Mouse (Mus musculus): ENCODE results near the gene Mast4. TPM values are rescaled to one million over a fixed set of nuclear protein-coding genes. Genes with fewer than 3 reads are reported as not detected.
A peak's percentile ranks its signal among the peaks of the same experiment; 100 is the strongest.

The Mast4 gene
- total RNA-seq, 4 experiments from 2014 or later = 50.1 to 60.0 (median 54.7) TPM

DNA sequence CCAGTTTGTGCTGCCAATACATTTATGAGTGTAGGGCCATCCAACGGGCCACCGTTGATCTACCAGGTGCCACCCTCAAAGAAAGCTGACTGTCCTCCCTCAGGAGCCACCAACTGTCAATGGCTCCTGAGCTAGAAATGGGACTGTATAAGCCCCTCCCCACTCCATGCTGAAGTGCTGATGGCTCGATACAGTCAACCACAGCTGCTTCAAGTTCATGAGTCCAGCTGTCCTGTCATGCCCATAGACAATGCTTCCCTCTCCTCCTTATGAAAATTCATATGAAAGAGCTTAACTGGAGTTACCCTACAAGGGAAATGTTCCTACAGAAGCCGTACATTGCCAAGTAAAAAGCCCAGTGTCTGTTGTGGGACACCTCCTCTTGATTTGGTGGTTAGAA is 93.2 kb downstream of the Mast4 start:
- no peak for DNase-seq (ENCODE audit: low spot score in 2 of 2)

DNA sequence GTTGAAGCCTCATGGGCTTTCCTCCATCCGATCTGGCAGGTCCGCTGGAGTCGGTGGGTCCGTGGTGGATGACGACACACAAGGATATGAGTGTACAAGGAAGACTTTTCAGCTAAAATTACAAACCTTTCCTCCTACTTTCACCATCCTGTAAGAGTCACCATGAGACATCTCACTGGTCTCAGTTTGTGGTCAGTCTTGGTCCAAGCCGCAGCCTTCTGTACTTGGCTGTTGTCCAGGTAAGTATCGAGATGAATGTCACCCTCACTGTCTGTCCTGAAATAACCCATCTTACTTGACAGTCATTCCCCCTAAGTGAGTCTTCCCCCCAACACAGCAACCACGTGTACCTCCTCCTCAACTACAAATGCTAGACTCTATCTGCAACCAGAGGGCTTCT is 94.6 kb downstream of the Mast4 start:
- no peak for DNase-seq (ENCODE audit: low spot score in 2 of 2)

- no peak for DNase-seq (ENCODE audit: low spot score in 2 of 2)
Measured at GRCm38 (mm10) chr13:103238034-103238705, 96.1 kb downstream of the Mast4 start.

GRCm38 (mm10) chr13:103232171-103232570 is 102.1 kb downstream of the Mast4 start:
- no peak for DNase-seq (ENCODE audit: low spot score in 2 of 2)

DNA sequence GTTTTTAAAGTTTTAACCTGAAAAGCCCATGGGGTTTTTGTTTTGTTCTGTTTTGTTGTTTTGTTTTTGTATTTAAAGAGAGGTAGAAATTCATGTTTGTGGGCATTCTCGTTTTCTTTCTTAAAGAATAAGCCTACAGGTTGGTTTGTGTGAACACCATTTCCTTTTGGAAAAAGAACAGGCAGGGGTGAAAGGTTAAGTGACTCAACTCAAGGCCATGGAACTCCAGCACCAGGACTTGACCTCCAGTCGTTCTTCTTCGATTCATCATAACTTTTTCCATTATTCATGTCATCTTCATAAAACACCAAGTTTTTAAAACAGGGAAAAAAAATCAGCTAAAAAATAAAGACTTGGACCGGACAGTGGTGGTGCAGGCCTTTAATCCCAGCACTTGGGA is 105.2 kb downstream of the Mast4 start:
- DNase-seq (ENCODE audit: low spot score in 2 of 2) = no peak

DNA sequence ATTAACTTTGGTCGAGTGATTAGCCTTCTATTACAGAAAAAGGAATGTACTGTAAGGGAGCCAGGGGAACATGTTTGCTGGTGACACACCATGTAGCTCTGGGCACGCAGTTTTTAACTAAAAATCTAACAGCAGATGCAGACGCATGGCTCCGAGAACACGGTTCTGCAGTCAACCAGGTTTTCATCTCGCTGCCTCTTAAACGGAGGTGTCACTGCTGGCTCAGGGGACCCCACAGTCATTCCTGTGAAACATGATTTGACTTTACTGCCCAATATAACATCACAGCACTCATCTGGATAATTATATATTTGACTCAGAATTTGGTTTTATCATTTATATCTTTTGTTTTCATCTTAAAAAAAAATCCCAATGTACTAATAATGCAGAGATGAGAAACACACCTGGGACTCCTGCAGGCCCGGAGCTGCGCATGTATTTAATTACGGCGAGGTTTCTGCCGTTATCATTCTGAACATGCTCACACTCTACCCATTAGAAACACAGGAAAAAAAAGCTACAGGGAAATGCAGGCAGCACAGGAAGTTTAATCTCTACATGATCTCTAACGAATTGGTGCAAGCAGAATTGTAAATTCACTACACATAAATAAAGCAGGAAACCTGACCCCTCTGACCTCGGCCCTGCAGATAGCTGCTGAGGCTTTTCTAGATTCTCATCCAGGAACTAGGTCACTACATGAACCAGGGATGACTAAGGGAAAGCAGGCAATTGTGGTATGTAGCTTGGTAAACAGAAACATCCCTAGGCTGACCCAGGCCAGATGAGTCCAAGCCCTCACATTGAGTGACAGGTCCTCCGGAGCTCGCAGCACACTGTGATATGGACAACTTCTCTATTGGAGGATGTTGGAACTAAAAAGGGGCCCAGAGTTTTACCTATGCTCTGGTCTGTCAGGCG is 108.1 kb downstream of the Mast4 start:
- no peak for DNase-seq (ENCODE audit: low spot score in 2 of 2)

DNA sequence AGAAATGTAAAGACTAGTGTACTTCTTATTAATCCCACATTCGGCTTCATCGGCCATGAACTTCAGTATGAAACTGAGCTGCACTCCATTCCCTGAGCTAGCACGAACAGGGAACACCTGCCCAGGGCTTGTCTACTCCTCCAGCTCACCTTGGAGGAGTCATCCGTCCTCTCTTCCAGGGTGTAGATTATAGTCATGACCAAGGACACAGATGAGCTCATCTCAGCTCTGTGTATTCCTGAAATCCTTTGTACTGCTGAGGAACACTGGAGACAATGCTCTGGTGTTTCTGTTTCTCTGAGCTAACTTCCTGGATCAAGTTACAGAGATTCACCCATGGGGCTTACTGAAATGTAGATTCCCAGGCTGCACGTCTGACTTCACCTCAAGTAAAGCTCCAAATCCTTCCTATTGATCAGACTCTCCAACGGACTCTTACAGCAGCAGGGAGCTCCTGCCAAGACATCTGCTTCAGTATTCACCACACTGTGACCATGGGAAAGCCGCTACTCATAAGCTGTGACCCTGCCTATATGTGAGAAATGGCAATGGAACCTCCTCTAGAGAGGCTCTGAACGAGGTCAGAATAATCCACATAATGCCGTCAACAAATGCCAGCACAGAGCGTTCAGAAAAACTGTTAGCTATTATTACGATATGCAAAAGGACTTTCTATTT is 108.9 kb downstream of the Mast4 start:
- no peak for DNase-seq (ENCODE audit: low spot score in 2 of 2)

GRCm38 (mm10) chr13:103220479-103221064 is 113.7 kb downstream of the Mast4 start:
- DNase-seq (ENCODE audit: low spot score in 2 of 2) = no peak

DNA sequence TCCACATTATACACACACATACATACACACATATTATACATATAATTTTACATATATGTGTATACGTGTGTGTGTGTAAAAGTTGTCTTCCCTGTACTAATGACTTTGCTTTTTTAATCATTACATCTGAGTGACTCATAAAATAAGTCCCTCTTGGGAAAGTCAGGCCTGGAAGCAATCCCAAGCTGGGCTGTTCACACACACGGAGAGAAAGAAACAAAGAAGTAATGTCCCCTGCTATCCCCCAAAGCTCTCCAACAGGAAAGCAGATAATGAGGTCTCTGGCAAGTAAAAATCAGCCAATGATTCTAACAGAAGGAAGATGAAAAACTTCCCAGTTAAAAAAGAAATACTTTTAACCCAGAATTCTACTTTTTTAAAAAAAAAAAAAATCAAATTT is 114.3 kb downstream of the Mast4 start:
- no peak for DNase-seq (ENCODE audit: low spot score in 2 of 2)

DNA sequence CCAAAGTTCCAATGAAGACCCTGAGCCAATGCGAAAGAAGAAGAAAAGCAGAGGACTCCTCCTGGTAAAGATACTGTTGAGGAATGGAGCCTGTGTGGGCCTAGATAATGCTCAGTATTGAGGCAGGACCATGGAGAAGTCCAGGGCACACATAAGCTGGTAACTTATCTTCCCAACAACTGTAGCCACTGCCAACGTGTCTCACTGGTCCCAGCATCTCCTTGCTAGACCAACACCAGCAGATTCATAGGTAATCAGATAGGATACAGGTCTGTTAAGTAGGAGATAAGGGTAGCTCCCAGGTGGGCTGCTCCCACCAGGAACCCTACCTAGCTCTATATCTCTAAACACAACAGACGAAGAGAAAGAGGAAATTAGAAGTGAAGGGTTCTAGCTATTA is 116.8 kb downstream of the Mast4 start:
- DNase-seq (ENCODE audit: low spot score in 2 of 2) = no peak

GRCm38 (mm10) chr13:103214506-103214905 is 119.8 kb downstream of the Mast4 start:
- DNase-seq (ENCODE audit: low spot score in 2 of 2) = no peak

GRCm38 (mm10) chr13:103211953-103212352 is 122.3 kb downstream of the Mast4 start:
- DNase-seq (ENCODE audit: low spot score in 2 of 2) = peak in 1 of 2 experiments; percentile 41

- DNase-seq (ENCODE audit: low spot score in 2 of 2) = peak; percentile 25 to 67
Measured at GRCm38 (mm10) chr13:103211501-103211941, 122.8 kb downstream of the Mast4 start.

GRCm38 (mm10) chr13:103210746-103211145 is 123.6 kb downstream of the Mast4 start:
- no peak for DNase-seq (ENCODE audit: low spot score in 2 of 2)

DNA sequence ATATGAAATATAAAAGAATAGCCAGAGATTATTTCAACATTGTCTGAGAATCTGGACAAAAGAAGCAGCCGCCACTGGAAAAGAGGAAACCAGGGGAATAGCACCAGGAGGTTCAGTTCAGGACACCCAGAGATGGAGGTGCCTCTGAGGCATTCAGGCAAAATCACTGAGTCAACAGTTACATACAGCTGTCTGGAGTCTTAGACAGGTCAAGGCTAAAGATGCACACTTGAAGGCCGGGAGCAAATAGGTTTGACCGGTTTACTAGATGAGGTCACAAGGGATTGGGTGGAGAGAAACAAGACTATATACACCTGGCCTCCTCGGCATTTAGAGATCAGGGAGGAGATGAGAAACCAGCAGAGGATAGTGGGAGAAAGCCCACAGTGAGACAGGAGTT is 127.1 kb downstream of the Mast4 start:
- no peak for DNase-seq (ENCODE audit: low spot score in 2 of 2)

GRCm38 (mm10) chr13:103206644-103207043 is 127.7 kb downstream of the Mast4 start:
- DNase-seq (ENCODE audit: low spot score in 2 of 2) = no peak

DNA sequence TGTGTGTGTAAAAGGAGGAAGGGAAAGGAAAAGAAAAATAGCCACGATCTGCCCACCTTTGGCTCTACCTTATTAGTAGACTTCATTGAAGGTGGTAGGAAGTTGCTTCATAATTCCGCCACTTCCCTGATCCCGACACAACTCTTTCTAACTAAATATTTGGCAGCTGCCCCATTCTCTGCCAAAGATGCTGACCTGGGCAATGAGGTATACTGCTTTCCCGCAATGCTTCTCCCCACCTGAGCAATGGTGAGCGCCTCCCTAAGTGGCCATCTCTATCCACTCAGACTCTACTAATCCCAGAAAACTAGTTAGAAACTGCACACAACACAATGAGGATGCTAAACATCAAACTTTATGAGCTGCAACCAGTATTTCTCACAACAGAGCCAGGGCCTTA is 129.1 kb downstream of the Mast4 start:
- DNase-seq (ENCODE audit: low spot score in 2 of 2) = no peak

- DNase-seq (ENCODE audit: low spot score in 2 of 2) = no peak
Measured at GRCm38 (mm10) chr13:103203376-103203895, 130.9 kb downstream of the Mast4 start.

DNA sequence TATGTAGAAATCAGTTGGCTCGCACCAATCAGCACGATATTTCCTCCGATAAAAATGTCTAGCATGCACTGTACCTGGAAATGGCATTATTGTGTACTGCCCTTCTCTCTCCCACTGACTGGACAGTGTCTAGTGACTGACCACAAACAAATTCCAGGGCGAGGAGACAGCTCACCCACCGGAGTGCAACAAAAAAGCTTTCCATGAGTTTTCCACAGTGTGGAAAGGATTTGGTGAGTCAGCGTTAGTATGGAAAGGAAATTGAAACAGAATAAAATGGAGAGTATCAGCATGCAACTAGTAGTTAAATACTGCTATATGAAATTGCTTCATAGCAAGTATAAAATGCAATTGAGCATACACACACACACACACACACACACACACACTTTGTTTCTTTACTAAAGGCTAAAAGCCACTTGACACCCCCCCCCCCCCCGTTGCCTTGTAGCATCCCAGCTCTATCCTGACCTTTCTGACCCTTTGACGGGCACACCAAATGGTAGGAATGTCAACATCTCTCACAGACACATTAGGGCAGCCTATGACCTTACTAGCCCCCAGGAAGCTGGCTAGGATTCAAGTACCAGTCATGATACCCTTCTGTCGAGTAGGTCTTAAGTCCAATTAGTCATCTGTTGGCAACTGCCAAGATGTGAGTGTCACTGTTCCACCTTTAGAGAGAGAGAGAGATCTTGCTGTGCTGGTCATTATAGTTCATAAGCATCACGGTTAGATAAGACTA is 133.1 kb downstream of the Mast4 start:
- DNase-seq (ENCODE audit: low spot score in 2 of 2) = no peak

- DNase-seq (ENCODE audit: low spot score in 2 of 2) = peak in 1 of 2 experiments; percentile 24
Measured at GRCm38 (mm10) chr13:103199823-103200660, 134.3 kb downstream of the Mast4 start.

All from left cerebral cortex, adult 8-10 months (tissue).